Mouse (Mus musculus): ENCODE data around the gene Fras1. TPM values are rescaled to one million over a fixed set of nuclear protein-coding genes. Genes with fewer than 3 reads are reported as not detected.

The Fras1 gene
- 3.8 and 4.8 TPM in 2 replicates for polyA plus RNA-seq (2015; fragmentation: Nextera tagmentation; extraction: Ambion mirVana)

GRCm38 (mm10) chr5:96373567-96373985, at the start of gene Fras1:
Fras1 (plus strand) TSS chr5:96373955.

GRCm38 (mm10) chr5:96792936-96793718, 419.4 kb downstream of the Fras1 start, which contains the start of gene Anxa3:
Anxa3 (plus strand) TSS chr5:96793339.

Other genes starting within 250 kb of the Fras1 start
- 18.0 and 21.2 TPM in 2 replicates for gene Cnot6l, start 209.8 kb upstream of the Fras1 start, polyA plus RNA-seq (2015; fragmentation: Nextera tagmentation; extraction: Ambion mirVana)
- gene Mrpl1, start 164.5 kb upstream of the Fras1 start, polyA plus RNA-seq (2015; fragmentation: Nextera tagmentation; extraction: Ambion mirVana), result 26.6 and 27.1 TPM in 2 replicates

Measured in skeletal muscle tissue, postnatal 0 days (tissue).